Comparison of ENCODE assay signal across 22 mouse cellular contexts in the genomic region with DNA sequence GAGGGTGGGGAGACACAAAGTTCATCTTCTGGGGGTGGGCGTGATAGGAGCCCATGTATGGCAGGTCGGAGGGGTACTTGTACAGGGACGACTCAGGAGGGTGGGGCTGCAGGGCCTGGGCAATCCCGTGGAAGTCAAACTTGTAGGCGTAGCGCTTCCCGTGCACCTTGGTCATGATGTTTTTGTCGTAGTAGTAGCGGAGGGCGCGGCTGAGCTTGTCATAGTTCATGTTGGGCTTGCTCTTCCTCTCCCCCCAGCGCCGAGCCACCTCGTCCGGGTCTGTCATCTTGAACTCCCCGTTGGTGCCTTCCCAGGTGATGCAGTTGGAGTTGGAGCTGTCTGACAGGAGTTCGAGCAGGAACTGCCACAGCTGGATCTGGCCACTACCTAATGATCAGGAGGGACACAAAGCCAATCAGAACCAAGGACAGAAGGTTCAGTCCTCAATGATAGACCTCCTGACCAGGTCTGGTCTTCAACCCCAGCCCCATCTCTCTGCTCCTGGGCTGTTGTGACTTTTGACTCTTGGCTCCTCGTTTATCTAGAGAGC.
A peak's percentile ranks its signal among the peaks of the same experiment; 100 is the strongest.
DNase-seq lines count a peak whose midpoint lies in the region; TF ChIP-seq lines count a peak whose summit lies in the region.
"Had no signal": no experiment of that assay in that cellular context is flagged by ENCODE, and none has a peak within 500 bp of the region (broad histone marks: within the 10 kb centered on the region; RNA-seq: fewer than 3 reads in every experiment).

No protein-coding gene starts in this region.

- no peak for DNase-seq in gastrocnemius, adult 2 months
- DNase-seq in gastrocnemius, postnatal 36 days = no peak
- no peak for DNase-seq in spleen, adult 2 months (ENCODE audit: low read depth in 1 of 2, low spot score in 2 of 2)
- DNase-seq in spleen, postnatal 10 days (ENCODE audit: low spot score in 2 of 2) = no peak
- peak; percentile 63 for DNase-seq in induced T-regulatory cell, adult 2 months (ENCODE audit: low read depth)
- no peak for DNase-seq in adrenal gland, postnatal 25 days
- no peak for DNase-seq in left cerebral cortex, postnatal 36 days (ENCODE audit: low spot score in 2 of 2)
- DNase-seq: adrenal gland, postnatal 10 days; cerebellum, adult 11-12 months; cerebellum, adult 8-10 months; cerebellum, postnatal 10 days; cerebellum, postnatal 36 days; embryo, embryonic 11 days; gastrocnemius, postnatal 14 days; heart, adult 18-20 months had no signal

- no peaks in the 10 kb centered on the region for H3K27me3 ChIP-seq in spleen, adult 2 months (ENCODE audit: control insufficient read depth, insufficient read depth, low read length)
- H3K27me3 ChIP-seq: embryonic facial prominence, embryonic 13.5 days; hindbrain, embryonic 12.5 days; hindbrain, embryonic 15.5 days had no signal

- intact Hi-C loops in gastrocnemius, adult 2 months (cut with DNase I) = no loop called here
- intact Hi-C loops in gastrocnemius, postnatal 36 days (cut with DNase I) = no loop called here
- intact Hi-C loops in left cerebral cortex, postnatal 36 days (cut with DNase I) = no loop called here

- 0 out of 2 replicates have a peak overlapping the region, but pooled peaks have one; percentile 16 for H3K27ac ChIP-seq in gastrocnemius, adult 2 months
- H3K27ac ChIP-seq in spleen, adult 2 months (ENCODE audit: insufficient read depth, low read length) = peak overlapping the region; percentile 40; the same call in 1 of the 2 replicates
- H3K27ac ChIP-seq: embryonic facial prominence, embryonic 10.5 days; embryonic facial prominence, embryonic 13.5 days; forebrain, embryonic 12.5 days; heart, embryonic 10.5 days; hindbrain, embryonic 12.5 days; hindbrain, embryonic 15.5 days had no signal

- peaks cover 12% of the 10 kb centered on the region; the same call in 1 of the 2 replicates for H3K4me1 ChIP-seq in spleen, adult 2 months (ENCODE audit: control insufficient read depth, insufficient read depth, insufficient read length)
- H3K4me1 ChIP-seq: forebrain, embryonic 12.5 days; hindbrain, embryonic 12.5 days; hindbrain, embryonic 15.5 days had no signal

- no peak for TF ChIP-seq CTCF in gastrocnemius, adult 2 months (IDR thresholded peaks at IDR 0.05)
- no peak for TF ChIP-seq CTCF in spleen, adult 2 months (IDR thresholded peaks at IDR 0.05; ENCODE audit: extremely low read depth, insufficient read depth, insufficient read length, insufficient replicate concordance)

- H3K4me3 ChIP-seq in gastrocnemius, adult 2 months = no peak overlapping the region
- H3K4me3 ChIP-seq in spleen, adult 2 months (ENCODE audit: extremely low read depth, insufficient read depth, insufficient read length) = no peak overlapping the region
- H3K4me3 ChIP-seq: embryonic facial prominence, embryonic 10.5 days; embryonic facial prominence, embryonic 13.5 days; erythroblast, embryonic 14.5 days; forebrain, embryonic 12.5 days; heart, embryonic 10.5 days; hindbrain, embryonic 12.5 days; hindbrain, embryonic 15.5 days had no signal

- no peaks in the 10 kb centered on the region for H3K36me3 ChIP-seq in spleen, adult 2 months (ENCODE audit: control insufficient read depth, insufficient read depth, low read length)
- H3K36me3 ChIP-seq: embryonic facial prominence, embryonic 10.5 days; embryonic facial prominence, embryonic 13.5 days; forebrain, embryonic 12.5 days; hindbrain, embryonic 12.5 days; hindbrain, embryonic 15.5 days had no signal

- TF ChIP-seq POLR2A in spleen, adult 2 months (IDR thresholded peaks at IDR 0.05; ENCODE audit: low read depth, low read length) = no peak

- 87% methylated on average over 18 of the region's 18 CpGs for WGBS in spleen, adult 2 months
